Mouse (Mus musculus): Measurements from ENCODE around the gene Exoc3l. TPM values are rescaled to one million over a fixed set of nuclear protein-coding genes. Genes with fewer than 3 reads are reported as not detected.
A peak's percentile ranks its signal among the peaks of the same experiment; 100 is the strongest.

The Exoc3l gene
- polyA plus RNA-seq, 1 experiment, result 12.7 TPM

DNA sequence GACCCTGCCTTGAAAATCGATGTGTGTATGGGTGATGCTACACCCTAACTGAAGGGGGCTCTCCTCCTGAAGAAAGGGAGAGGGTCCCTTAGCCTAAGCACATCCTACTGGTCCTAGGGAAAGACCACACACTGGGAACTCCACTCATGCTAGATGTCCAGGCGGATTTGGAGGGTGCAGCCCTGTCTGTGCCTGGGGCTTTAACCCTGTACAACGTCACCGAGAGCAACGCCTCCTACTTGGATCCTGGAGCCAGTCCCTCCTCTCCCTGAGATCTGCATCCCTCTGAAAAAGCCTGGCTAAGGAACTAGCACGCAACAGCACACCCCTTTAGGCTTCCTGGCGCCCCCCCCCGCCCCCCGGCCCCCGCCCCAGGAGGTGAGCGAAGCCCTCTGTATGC lies 20.5 kb downstream of the Exoc3l start:
- WGBS, result 30% methylated on average over 11 of the region's 11 CpGs
- Histone ChIP-seq H3K36me3 (ENCODE audit: control insufficient read depth, insufficient read depth, low read length) (no peaks in the 10 kb centered on the region), H3K27me3 (ENCODE audit: control insufficient read depth, insufficient read depth, low read length) (peaks cover 4% of the 10 kb centered on the region; the same call in 1 of the 2 replicates), H3K27ac (ENCODE audit: control insufficient read depth, insufficient read depth, low read length) (no peak overlapping the region), H3K4me3 (ENCODE audit: control insufficient read depth, insufficient read depth, low read length) (no peak overlapping the region), H3K4me1 (replicated peaks; ENCODE audit: control insufficient read depth, insufficient read depth, low read length) (peaks cover 23% of the 10 kb centered on the region)
- DNase-seq, result no peak
- TF ChIP-seq POLR2A (IDR thresholded peaks at IDR 0.05; ENCODE audit: control insufficient read depth, extremely low read depth, insufficient read depth, low read length, poor library complexity) (no peak), CTCF (IDR thresholded peaks at IDR 0.05; ENCODE audit: borderline replicate concordance, control insufficient read depth, extremely low read depth, insufficient read depth, low read length, poor library complexity) (no peak)

- Histone ChIP-seq H3K27me3 (ENCODE audit: control insufficient read depth, insufficient read depth, low read length) (peaks cover 17% of the 10 kb centered on the region; the same call in 1 of the 2 replicates), H3K36me3 (ENCODE audit: control insufficient read depth, insufficient read depth, low read length) (no peaks in the 10 kb centered on the region; the same call in none of the 2 replicates), H3K4me1 (replicated peaks; ENCODE audit: control insufficient read depth, insufficient read depth, low read length) (peaks cover 26% of the 10 kb centered on the region), H3K4me3 (ENCODE audit: control insufficient read depth, insufficient read depth, low read length) (no peak overlapping the region), H3K27ac (ENCODE audit: control insufficient read depth, insufficient read depth, low read length) (no peak overlapping the region)
- TF ChIP-seq CTCF (IDR thresholded peaks at IDR 0.05; ENCODE audit: borderline replicate concordance, control insufficient read depth, extremely low read depth, insufficient read depth, low read length, poor library complexity), result no peak
- no peak for TF ChIP-seq POLR2A (IDR thresholded peaks at IDR 0.05; ENCODE audit: control insufficient read depth, extremely low read depth, insufficient read depth, low read length, poor library complexity)
- DNase-seq, result no peak
- WGBS, result 32% methylated on average over 11 of the region's 11 CpGs
Observed at GRCm38 (mm10) chr8:105270916-105271186, 25.1 kb downstream of the Exoc3l start.

- DNase-seq, result no peak
- Histone ChIP-seq H3K4me1 (replicated peaks; ENCODE audit: control insufficient read depth, insufficient read depth, low read length) (peaks cover 25% of the 10 kb centered on the region), H3K27ac (ENCODE audit: control insufficient read depth, insufficient read depth, low read length) (no peak overlapping the region), H3K36me3 (ENCODE audit: control insufficient read depth, insufficient read depth, low read length) (no peaks in the 10 kb centered on the region; the same call in none of the 2 replicates), H3K27me3 (ENCODE audit: control insufficient read depth, insufficient read depth, low read length) (peaks cover 17% of the 10 kb centered on the region; the same call in 1 of the 2 replicates), H3K4me3 (ENCODE audit: control insufficient read depth, insufficient read depth, low read length) (0 out of 2 replicates have a peak overlapping the region, but pooled peaks have one; percentile 0)
- 21% methylated on average over 39 of the region's 39 CpGs for WGBS
- TF ChIP-seq CTCF (IDR thresholded peaks at IDR 0.05; ENCODE audit: borderline replicate concordance, control insufficient read depth, extremely low read depth, insufficient read depth, low read length, poor library complexity) (no peak), POLR2A (IDR thresholded peaks at IDR 0.05; ENCODE audit: control insufficient read depth, extremely low read depth, insufficient read depth, low read length, poor library complexity) (no peak)
Observed at GRCm38 (mm10) chr8:105270101-105270915, 25.6 kb downstream of the Exoc3l start.

DNA sequence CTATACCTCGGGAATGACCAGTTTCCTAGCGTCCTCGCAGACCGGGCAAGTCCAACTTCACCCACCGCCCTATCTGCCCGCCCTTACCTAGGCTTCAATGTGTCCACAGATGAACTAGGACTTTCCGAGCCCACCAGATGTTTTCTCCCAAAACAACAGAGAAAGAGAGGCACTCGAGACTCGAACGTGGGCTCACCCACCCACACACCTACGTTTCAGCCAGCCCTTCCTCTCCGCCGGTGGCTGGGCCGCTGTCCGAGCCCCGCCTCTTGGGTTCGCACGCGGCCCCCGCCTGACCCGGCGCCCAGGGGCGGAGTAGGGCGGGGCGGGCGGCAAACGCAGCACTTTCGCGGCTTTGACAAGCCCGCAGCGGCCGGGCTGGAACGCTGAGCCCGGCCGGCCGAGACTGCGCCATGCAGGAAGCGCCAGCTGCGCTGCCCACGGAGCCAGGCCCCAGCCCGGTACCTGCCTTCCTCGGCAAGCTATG lies 26.4 kb downstream of the Exoc3l start, which contains the start of gene Hsf4:
Gene Hsf4 (plus strand): TSS at position 341 of the 487 bp plus-strand sequence.
- H3K4me3 ChIP-seq (ENCODE audit: control insufficient read depth, insufficient read depth, low read length), result peak within 1 kb of the TSS; percentile 0; the same call in 1 of the 2 replicates
- peaks cover 27% of the 10 kb centered on the region for H3K4me1 ChIP-seq (replicated peaks; ENCODE audit: control insufficient read depth, insufficient read depth, low read length)
- 10% methylated on average over 42 of the region's 42 CpGs for WGBS
- TF ChIP-seq CTCF (IDR thresholded peaks at IDR 0.05; ENCODE audit: borderline replicate concordance, control insufficient read depth, extremely low read depth, insufficient read depth, low read length, poor library complexity) (no peak), POLR2A (IDR thresholded peaks at IDR 0.05; ENCODE audit: control insufficient read depth, extremely low read depth, insufficient read depth, low read length, poor library complexity) (no peak)
- H3K27ac ChIP-seq (ENCODE audit: control insufficient read depth, insufficient read depth, low read length), result no peak within 1 kb of the TSS
- H3K27me3 ChIP-seq (ENCODE audit: control insufficient read depth, insufficient read depth, low read length), result peaks cover 17% of the 10 kb centered on the region; the same call in 1 of the 2 replicates
- DNase-seq, result no peak
- no peaks in the 10 kb centered on the region; the same call in none of the 2 replicates for H3K36me3 ChIP-seq (ENCODE audit: control insufficient read depth, insufficient read depth, low read length)

- Histone ChIP-seq H3K36me3 (ENCODE audit: control insufficient read depth, insufficient read depth, low read length) (no peaks in the 10 kb centered on the region; the same call in none of the 2 replicates), H3K27me3 (ENCODE audit: control insufficient read depth, insufficient read depth, low read length) (peaks cover 17% of the 10 kb centered on the region; the same call in 1 of the 2 replicates), H3K4me3 (ENCODE audit: control insufficient read depth, insufficient read depth, low read length) (peak overlapping the region; percentile 0; the same call in 1 of the 2 replicates), H3K4me1 (replicated peaks; ENCODE audit: control insufficient read depth, insufficient read depth, low read length) (peaks cover 27% of the 10 kb centered on the region), H3K27ac (ENCODE audit: control insufficient read depth, insufficient read depth, low read length) (no peak overlapping the region)
- 62% methylated on average over 10 of the region's 10 CpGs for WGBS
- TF ChIP-seq CTCF (IDR thresholded peaks at IDR 0.05; ENCODE audit: borderline replicate concordance, control insufficient read depth, extremely low read depth, insufficient read depth, low read length, poor library complexity) (no peak), POLR2A (IDR thresholded peaks at IDR 0.05; ENCODE audit: control insufficient read depth, extremely low read depth, insufficient read depth, low read length, poor library complexity) (no peak)
- no peak for DNase-seq
Observed at GRCm38 (mm10) chr8:105269075-105269458, 26.8 kb downstream of the Exoc3l start.

DNA sequence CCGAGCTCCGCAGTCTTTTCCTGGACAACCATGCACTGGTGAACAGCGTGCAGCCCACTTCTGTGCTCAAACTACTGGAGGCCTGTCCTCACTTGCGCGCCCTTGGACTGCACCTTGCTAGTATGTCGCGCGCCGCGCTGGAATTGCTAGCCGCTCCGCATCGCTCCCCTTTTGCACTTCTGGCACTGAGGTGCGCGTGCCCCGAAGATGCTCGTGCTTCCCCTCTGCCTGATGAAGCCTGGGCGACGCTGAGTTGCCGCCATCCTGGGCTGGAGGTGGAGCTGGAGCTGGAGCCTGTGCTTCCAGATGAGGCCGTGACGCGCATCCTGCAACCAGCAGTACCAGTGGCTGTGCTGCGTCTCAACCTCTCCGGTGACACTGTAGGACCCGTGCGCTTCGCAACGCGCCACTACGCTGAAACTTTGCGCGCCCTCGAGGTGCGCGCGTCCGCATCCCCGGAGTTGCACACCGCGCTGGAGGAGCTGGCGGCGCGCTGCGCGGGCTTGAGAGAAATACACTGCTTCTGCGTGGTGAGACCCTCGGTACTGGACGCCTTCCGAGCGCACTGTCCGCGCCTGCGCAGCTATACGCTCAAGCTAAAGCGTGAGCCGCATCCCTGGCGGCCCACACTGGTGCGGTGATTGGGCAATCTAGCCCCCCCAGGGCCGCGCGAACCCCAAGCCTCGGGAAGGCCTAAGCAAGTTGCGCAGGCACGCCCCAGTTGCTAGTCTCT lies 27.4 kb downstream of the Exoc3l start:
- Histone ChIP-seq H3K27ac (ENCODE audit: control insufficient read depth, insufficient read depth, low read length) (no peak overlapping the region), H3K27me3 (ENCODE audit: control insufficient read depth, insufficient read depth, low read length) (peaks cover 17% of the 10 kb centered on the region; the same call in 1 of the 2 replicates), H3K4me3 (ENCODE audit: control insufficient read depth, insufficient read depth, low read length) (no peak overlapping the region), H3K4me1 (replicated peaks; ENCODE audit: control insufficient read depth, insufficient read depth, low read length) (peaks cover 33% of the 10 kb centered on the region), H3K36me3 (ENCODE audit: control insufficient read depth, insufficient read depth, low read length) (no peaks in the 10 kb centered on the region; the same call in none of the 2 replicates)
- TF ChIP-seq CTCF (IDR thresholded peaks at IDR 0.05; ENCODE audit: borderline replicate concordance, control insufficient read depth, extremely low read depth, insufficient read depth, low read length, poor library complexity), result no peak
- no peak for TF ChIP-seq POLR2A (IDR thresholded peaks at IDR 0.05; ENCODE audit: control insufficient read depth, extremely low read depth, insufficient read depth, low read length, poor library complexity)
- DNase-seq, result no peak
- 88% methylated on average over 65 of the region's 65 CpGs for WGBS
